Mouse (Mus musculus): ENCODE measurements at regions not wholly inside any gene's neighbourhood (a gene's known extent, or its start where the extent isn't known, plus 50 kb on each side); places are given as distances from the start of the nearest gene placed in this dataset.

DNA sequence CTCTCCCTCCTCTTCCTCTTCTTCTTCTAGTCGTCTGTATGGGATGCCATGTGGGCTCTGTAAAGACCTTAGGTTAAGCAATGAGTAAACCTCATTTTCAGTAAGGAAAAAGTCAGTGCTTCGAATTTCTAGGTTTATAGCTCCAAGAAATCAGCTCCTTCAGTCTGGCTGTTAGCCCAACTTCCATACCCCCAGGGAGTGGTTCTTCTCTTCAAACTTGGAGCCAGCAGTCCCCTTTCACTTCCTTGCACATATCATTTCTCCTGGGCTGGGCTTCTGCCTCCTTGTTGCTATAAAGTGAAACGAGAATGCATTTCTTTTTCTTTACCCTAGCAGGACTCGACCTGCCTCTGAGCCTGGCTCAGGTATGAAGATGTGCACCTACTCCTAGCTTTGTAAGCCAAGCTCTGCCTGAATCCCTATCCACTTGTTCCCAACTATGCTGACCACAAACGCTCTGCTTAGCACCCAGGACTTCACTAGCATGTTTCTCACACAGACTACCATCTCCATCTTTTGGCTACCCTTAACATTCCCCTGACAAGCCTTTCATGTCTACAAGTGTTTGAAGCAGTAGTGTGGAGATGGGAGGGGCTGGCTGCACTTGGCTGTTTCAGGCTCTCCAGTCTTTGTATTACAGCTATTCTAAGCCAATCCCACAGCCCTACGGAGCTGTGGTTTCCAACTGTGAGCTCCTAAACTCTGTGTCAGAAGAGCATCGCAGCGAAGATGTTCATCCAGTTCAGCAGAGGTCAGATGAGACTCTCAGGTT lies 243.8 kb upstream of the Tprg start:
- ATAC-seq (ENCODE audit: low TSS enrichment): no peak

- no peak for ATAC-seq (ENCODE audit: low TSS enrichment)
These were observed 242.0 kb upstream of the Tprg start for GRCm38 (mm10) chr16:25044637-25045036.

GRCm38 (mm10) chr16:25047726-25048125 lies 238.9 kb upstream of the Tprg start:
- ATAC-seq (ENCODE audit: low TSS enrichment): no peak

- ATAC-seq (ENCODE audit: low TSS enrichment): no peak
These were observed 236.6 kb upstream of the Tprg start for GRCm38 (mm10) chr16:25049928-25050510.

DNA sequence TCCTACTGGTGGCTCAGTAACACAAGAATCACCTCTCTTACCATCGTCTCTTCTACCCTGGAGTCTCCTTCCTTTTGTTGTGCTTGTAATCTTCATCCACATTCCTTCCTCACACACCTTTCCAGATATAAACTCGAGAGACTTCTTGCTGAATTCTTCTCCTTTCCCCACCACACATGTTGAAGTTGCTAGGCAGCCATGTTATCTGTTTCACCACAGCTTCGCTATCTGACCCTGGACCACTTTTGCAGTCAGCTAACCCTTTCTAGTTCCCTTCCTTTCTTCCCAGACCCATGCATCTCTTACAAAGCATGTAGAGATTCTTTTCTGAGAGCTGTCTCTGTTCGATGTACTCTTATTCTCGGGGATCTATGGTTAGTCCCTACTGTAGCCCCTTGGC lies 235.6 kb upstream of the Tprg start:
- no peak for ATAC-seq (ENCODE audit: low TSS enrichment)

DNA sequence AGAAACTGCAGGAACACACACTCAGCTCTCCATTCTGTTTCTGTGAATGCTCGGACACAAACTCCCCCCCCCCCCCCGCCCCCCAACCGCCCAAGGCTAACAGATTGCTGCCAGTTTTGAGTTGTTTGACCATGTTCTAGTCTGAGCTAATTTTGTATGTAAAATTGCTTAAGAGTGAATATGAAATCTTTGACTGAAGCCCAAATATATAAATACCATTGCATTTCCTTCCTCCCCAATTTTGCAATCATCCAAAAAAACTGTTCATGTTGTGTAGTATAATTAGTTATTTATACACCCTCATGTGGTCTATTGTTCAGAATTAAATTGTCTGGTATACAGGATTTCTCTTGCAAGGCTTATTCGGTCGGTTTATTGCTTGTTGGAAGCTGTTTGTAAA lies 234.2 kb upstream of the Tprg start:
- ATAC-seq (ENCODE audit: low TSS enrichment): no peak

- peak; percentile 44; the same call in 1 of the 2 replicates for ATAC-seq (ENCODE audit: low TSS enrichment)
These were observed 233.7 kb upstream of the Tprg start for GRCm38 (mm10) chr16:25052917-25053343.

DNA sequence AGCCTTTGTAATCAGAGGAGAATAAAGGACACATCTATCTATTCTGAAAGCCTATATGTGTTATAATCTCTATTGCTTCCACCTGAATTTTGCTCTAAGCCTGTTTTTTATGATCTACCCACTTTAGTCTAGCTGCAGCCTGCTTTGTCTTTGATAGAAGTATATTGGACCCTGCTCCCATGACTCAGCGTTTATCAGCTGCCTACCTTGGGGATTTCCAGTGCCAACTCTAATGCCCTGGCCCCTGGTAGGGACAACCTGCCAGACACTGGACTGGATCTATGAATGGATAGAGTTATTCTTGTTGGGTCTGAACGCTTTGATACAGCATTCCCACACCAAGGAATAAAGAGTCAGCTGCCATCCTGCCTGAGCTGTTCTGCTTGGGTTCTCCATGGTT lies 232.3 kb upstream of the Tprg start:
- ATAC-seq (ENCODE audit: low TSS enrichment): no peak

DNA sequence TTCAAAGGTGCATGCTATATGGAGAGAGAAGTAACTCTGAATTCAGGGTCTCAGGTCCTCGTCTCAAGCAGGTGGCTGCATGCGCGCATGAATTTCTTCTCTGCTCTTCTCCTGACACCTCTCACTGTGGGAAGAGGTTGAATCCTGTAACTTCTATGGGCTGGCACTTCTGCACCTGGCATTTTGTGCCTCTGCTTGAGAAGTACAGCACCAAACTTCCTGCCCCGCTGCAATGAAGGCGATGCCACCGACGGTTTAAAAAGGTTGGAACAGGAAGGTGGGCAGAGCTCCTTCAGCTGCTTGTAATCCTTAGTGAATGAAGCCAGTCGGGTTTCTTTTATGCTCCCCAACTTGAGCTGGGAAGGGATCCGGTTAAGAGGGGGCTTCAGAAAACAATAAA lies 231.2 kb upstream of the Tprg start:
- ATAC-seq (ENCODE audit: low TSS enrichment): no peak

DNA sequence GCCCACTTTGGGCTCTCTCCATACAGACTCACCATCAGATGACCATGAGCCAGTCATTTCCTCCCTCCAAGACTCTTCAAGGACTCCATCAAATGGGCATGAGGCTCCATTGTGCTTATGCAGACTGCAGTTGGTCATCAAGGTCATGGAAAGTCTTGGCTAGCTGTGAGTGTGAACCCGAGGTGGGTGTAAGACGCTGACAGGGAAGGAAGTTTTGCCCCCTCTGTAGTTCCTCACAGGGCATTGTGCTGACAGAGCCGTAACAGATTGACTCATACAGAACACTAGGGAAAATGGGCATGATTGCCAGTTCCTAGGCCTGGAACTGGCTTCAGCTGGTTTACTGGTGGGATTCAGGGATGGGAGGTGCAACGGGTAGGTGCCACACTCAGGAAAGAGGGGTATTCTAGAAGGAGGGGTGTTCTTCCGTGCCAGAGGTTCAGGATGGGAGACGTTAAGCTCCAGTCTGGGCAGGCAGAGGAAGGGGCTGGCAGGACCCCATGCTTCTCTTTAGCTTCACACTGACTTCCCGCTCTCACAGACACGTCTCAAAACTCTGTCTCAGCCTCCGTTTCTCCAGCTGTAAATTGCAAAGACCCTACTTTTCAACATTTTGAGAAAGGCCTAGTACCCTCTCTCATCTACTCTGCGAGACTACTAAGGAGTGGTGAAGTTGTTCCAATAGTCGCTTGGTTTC lies 228.4 kb upstream of the Tprg start:
- ATAC-seq (ENCODE audit: low TSS enrichment): no peak

GRCm38 (mm10) chr16:25058812-25059501 lies 227.7 kb upstream of the Tprg start:
- ATAC-seq (ENCODE audit: low TSS enrichment): peak; percentile 88

DNA sequence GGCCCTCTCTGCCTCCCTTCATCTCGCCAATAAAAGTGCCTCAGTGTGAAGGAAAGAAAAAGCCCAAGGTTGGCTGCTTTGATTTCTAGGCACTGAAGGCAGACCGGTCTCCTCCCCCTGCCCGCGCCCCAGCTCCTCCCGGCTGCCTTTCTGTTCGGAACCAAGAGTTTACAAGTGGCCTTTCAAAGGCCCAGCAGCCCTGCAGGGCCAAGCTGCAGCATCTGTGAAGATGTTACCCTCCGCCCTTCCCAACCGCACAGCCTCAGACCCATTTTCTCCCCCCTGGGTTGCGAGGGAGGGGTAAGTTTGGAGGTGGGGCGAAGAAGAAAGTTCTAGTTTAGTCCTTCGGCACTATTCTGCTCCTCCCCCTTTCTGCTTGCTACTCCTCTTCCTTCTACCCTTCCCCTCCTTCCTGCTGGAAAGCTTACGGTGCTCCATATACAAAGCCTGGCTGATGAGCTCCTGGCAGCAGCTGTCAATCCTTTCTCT lies 227.1 kb upstream of the Tprg start:
- ATAC-seq (ENCODE audit: low TSS enrichment): peak; percentile 70; the same call in 1 of the 2 replicates

GRCm38 (mm10) chr16:25060266-25060665 lies 226.4 kb upstream of the Tprg start:
- no peak for ATAC-seq (ENCODE audit: low TSS enrichment)

GRCm38 (mm10) chr16:25061631-25062030 lies 225.0 kb upstream of the Tprg start:
- no peak for ATAC-seq (ENCODE audit: low TSS enrichment)

DNA sequence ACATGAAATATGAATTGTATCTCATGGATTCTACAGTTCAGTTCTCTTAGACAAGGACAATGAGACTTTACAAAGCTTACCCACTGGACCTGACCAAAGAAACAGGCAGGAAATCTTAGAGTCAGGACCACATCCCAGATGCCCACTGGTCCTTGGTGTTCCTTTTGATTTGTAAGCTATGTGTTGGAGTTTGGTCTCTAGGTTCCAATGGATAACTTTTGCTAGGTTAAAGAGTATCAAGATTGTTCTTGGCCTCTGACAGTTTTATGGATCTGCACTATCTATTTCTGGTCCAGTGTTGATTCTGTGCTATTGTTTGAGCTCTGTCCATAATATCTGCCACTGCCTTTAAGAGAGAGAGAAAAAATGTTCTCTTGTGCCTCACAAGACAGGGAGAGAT lies 222.6 kb upstream of the Tprg start:
- no peak for ATAC-seq (ENCODE audit: low TSS enrichment)

- peak; percentile 88 for ATAC-seq (ENCODE audit: low TSS enrichment)
These were observed 222.1 kb upstream of the Tprg start for GRCm38 (mm10) chr16:25064538-25064937.

DNA sequence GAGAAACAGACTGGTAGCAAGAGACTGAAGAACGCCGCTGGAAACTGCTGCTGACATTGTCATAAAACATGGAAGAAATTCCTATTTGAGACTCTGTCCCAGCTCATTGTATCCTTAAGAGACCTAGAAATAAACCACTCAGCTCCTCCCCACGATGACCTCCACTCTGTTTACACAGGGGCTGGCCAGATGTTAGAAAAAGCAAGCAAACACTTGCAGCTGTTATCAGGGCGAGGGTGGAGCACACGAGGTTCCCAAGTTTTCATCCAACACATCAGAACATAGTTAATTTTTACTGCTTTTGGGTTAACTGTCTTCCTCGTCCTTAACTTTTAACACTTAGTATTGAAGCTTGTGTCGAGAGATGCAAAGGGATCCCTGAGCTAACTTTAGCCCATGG lies 219.8 kb upstream of the Tprg start:
- ATAC-seq (ENCODE audit: low TSS enrichment): no peak

- no peak for ATAC-seq (ENCODE audit: low TSS enrichment)
These were observed 219.1 kb upstream of the Tprg start for GRCm38 (mm10) chr16:25067276-25068249.

GRCm38 (mm10) chr16:25080811-25081210 lies 205.8 kb upstream of the Tprg start:
- ATAC-seq (ENCODE audit: low TSS enrichment): no peak

GRCm38 (mm10) chr16:25083729-25084128 lies 202.9 kb upstream of the Tprg start:
- no peak for ATAC-seq (ENCODE audit: low TSS enrichment)
